Mouse (Mus musculus) embryonic facial prominence, embryonic 12.5 days (tissue): ENCODE data around the gene Igf2bp3. TPM values are rescaled to one million over a fixed set of nuclear protein-coding genes. Genes with fewer than 3 reads are reported as not detected.
A peak's percentile ranks its signal among the peaks of the same experiment; 100 is the strongest.

Experiments
- ATAC-seq: fragments of 200-750 bp; cut with Nextera tagmentation; 2 replicates; pipeline ENCODE4 v1.8.0; 2017; ENCODE audit not compliant: insufficient number of reproducible peaks, insufficient read depth, low FRiP score, low TSS enrichment
- H3K27ac ChIP-seq: fragments of 300-500 bp; sonication (generic); 2 replicates; pipeline ENCODE4 v1.5.1; 2016; ENCODE audit warnings: mild to moderate bottlenecking
- H3K27me3 ChIP-seq: fragments of 300-500 bp; sonication (generic); 2 replicates; pipeline ENCODE4 v1.6.1; 2016; ENCODE audit warnings: mild to moderate bottlenecking, moderate library complexity
- H3K36me3 ChIP-seq: fragments of 300-500 bp; sonication (generic); 2 replicates; pipeline ENCODE4 v1.6.1; 2016; ENCODE audit warnings: mild to moderate bottlenecking
- H3K4me1 ChIP-seq: fragments of 300-500 bp; sonication (generic); 2 replicates; pipeline ENCODE4 v1.6.1; 2016
- H3K4me2 ChIP-seq: fragments of 300-500 bp; sonication (generic); replicated peaks from 2 replicates; pipeline ENCODE4 v1.6.1; 2016; ENCODE audit warnings: mild to moderate bottlenecking, moderate library complexity
- H3K4me3 ChIP-seq: fragments of 300-500 bp; sonication (generic); 2 replicates; pipeline ENCODE4 v1.5.1; 2016; ENCODE audit warnings: mild to moderate bottlenecking
- H3K9ac ChIP-seq: fragments of 300-500 bp; sonication (generic); 2 replicates; pipeline ENCODE4 v1.6.1; 2016; ENCODE audit warnings: mild to moderate bottlenecking, moderate library complexity
- H3K9me3 ChIP-seq: fragments of 300-500 bp; sonication (generic); 2 replicates; pipeline ENCODE4 v1.6.1; 2016; ENCODE audit warnings: mild to moderate bottlenecking, moderate library complexity
- WGBS: fragments of 180-500 bp; shearing (Covaris S2); methylation state at CpG from one replicate; pipeline ENCODE4 v1.1.7; 2016; 5-methylcytosine and 5-hydroxymethylcytosine counted together
- polyA plus RNA-seq: library from polyadenylated mRNA; unstranded; fragments of >200 nt; fragmentation: Nextera tagmentation; extraction: Ambion mirVana; gene quantifications from 2 replicates; pipeline ENCODE4 v1.2.1, GENCODE M21; 2016

Gene Igf2bp3
- polyA plus RNA-seq, 1 experiment from 2014 or later: 109 TPM

DNA sequence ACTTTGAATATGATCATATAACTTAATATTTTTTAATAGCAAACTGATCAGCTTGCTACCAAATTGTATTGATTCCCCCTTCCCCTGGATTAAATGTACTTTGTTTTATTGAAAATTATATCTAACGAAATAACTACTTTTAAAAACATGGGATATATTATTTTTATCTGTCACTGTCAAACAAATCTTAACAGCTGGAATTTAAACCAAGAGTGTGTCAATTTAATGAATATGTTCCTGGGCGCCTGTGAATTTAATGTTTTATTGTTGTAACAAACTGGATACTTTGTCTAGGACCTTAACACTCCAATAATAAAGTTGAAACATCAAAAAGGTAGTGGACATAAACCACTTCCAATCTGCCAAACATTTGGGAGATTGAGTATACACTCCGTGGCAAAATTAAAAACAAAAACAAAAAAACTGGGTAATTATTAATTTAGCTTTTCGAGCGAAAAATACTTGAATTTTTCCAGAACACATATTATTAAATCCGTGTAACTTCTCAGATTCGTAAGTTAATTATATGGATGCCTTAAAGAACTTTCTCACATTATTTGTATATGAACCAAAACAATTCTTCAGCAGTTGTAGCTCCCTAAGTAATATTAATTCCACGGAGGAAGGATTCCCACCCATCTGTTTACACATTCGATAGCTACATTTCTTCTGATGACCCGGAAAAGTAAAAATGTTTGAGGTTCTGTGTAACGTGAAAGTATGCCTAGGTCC is 2.2 kb upstream of the Igf2bp3 start:
- Histone ChIP-seq H3K4me1 (peaks cover 16% of the 10 kb centered on the region), H3K27ac (peak overlapping the region; percentile 96), H3K9me3 (no peaks in the 10 kb centered on the region), H3K9ac (peak overlapping the region; percentile 67), H3K4me3 (peak overlapping the region; percentile 56), H3K4me2 (peak overlapping the region; percentile 68), H3K36me3 (no peaks in the 10 kb centered on the region), H3K27me3 (no peaks in the 10 kb centered on the region)
- no peak for ATAC-seq
- WGBS: 2% methylated on average over 11 of the region's 11 CpGs

DNA sequence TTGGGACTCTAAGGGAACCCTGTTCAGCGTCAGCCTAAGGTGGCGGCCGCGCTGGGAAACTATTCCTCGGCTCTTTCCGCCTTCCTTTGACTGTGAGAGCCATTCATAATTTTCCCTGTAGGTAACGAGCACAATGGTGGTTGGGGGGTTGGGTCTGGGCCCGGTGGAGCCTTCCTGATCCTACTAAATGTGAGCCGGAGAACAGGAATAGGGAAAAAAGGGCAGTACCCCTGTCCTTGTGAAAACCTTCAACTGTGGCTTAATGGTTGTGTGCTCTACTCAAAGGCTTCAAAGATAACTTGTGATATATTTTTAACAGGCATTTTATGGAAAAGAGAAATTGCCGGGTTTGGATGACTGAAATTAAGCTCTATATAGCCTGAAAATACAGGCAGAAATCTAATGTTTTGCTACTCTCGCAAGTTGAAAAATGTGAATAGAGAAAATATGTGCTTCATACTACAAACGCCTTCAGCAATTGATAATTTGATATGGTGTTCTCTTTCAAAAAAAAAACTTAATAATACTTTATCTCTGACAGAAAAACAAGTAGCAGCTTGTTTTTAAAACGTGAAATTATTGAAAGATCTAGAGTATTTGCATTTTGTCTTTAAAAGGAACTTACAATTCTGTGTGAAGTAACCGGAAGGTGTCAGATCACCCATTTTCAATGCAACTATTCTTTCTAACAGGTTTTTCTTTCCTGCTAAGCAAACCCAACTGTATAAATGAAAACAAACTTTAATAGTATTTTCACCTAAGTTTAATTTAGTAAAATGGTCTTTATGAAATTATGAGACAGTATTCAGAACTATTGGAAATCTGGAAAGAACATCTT is 1.2 kb upstream of the Igf2bp3 start:
- Histone ChIP-seq H3K4me1 (peaks cover 21% of the 10 kb centered on the region), H3K27ac (peak overlapping the region; percentile 97), H3K36me3 (no peaks in the 10 kb centered on the region), H3K4me3 (peak overlapping the region; percentile 88), H3K9me3 (no peaks in the 10 kb centered on the region), H3K4me2 (peak overlapping the region; percentile 91), H3K27me3 (no peaks in the 10 kb centered on the region), H3K9ac (peak overlapping the region; percentile 64)
- ATAC-seq: 0 out of 2 replicates have a peak, but pooled peaks have one; percentile 11
- WGBS: under 1% methylated on average over 14 of the region's 14 CpGs

DNA sequence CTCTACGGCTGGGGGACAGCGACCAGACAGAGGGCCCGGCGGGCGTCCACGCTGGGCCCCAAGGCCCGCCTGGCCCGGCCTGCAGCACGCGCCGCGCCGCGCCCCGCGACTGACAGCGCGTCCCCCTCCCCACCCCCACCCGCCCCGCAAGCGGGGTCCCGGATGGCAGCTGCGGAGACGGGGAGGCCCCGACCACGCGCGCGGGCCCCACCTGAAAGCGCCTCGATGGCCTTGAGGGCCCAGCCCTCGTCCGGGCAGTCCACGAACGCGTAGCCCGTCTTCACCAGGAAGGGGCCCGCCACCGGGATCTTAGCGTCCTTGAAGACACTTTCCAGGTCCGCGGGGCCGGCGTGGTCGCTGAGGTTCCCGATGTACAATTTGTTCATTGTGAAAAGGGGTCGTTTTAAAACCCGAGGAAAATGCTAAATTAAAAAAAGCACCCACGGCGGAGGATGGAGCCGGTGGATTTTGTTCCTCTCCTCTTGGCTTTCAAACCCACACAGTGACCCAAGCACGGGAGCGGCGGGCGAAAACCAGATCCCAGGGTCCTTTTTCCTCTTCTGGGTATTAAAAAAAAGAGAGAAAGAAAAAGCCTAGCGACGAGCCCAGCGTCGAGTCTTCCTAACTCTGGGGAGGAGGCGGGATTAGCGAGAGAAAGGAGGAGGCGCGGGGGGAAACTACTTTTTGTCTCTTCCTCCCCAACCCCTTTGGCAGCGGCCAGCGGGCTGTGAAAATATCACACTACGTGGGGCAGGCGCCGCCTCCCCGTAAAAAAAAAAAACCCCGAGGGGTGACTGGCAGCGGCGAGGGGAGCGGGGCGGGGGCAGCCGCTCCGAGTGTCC is 450 bp downstream of the Igf2bp3 start:
- peak overlapping the region; percentile 97 for H3K27ac ChIP-seq
- no peaks in the 10 kb centered on the region for H3K9me3 ChIP-seq
- peak overlapping the region; percentile 91 for H3K4me2 ChIP-seq
- H3K9ac ChIP-seq: peak overlapping the region; percentile 99
- peaks cover 26% of the 10 kb centered on the region for H3K4me1 ChIP-seq
- H3K27me3 ChIP-seq: no peaks in the 10 kb centered on the region
- H3K36me3 ChIP-seq: 0 out of 2 replicates have a peak, but pooled peaks cover 2% of the 10 kb centered on the region
- H3K4me3 ChIP-seq: peak overlapping the region; percentile 88
- ATAC-seq: no peak
- WGBS: under 1% methylated on average over 76 of the region's 76 CpGs

DNA sequence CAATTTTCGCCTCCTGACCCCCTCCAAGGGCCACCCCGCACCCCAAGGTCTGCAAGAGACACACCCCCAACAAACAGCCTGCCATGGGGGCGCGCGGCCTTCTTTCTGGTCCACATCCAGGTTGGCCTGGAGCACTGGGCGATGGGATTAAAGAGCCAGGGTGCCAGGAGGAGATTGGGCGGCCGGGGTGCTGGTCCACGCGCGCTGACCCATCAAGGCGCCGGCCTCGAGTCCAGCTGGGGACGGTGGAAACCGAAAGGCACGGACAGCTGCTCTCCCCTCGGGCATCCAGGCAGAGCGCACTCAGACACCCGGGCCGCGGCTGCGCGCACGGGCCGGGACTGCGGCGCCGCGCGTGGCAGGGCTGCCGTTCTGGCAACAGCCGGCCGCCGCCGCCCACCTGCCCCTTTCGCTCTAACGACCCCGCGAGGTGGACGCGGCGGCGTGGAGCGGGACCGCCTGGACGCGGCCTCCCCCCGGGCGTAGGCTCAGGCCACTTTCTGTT is 1.1 kb downstream of the Igf2bp3 start:
- Histone ChIP-seq H3K9me3 (no peaks in the 10 kb centered on the region), H3K4me1 (peaks cover 29% of the 10 kb centered on the region), H3K27me3 (no peaks in the 10 kb centered on the region), H3K9ac (peak overlapping the region; percentile 99), H3K27ac (peak overlapping the region; percentile 97), H3K36me3 (peaks cover 2% of the 10 kb centered on the region), H3K4me3 (peak overlapping the region; percentile 88), H3K4me2 (peak overlapping the region; percentile 91)
- no peak for ATAC-seq
- WGBS: under 1% methylated on average over 46 of the region's 50 CpGs

- Histone ChIP-seq H3K4me2 (peak overlapping the region; percentile 91), H3K36me3 (peaks cover 7% of the 10 kb centered on the region), H3K27ac (peak overlapping the region; percentile 97), H3K27me3 (no peaks in the 10 kb centered on the region), H3K4me1 (peaks cover 34% of the 10 kb centered on the region), H3K9ac (peak overlapping the region; percentile 99), H3K9me3 (no peaks in the 10 kb centered on the region), H3K4me3 (peak overlapping the region; percentile 88)
- WGBS: 2% methylated on average over 20 of the region's 20 CpGs
- no peak for ATAC-seq
These were observed 1.7 kb downstream of the Igf2bp3 start for GRCm38 (mm10) chr6:49212931-49213580.

GRCm38 (mm10) chr6:49212141-49212540 is 2.6 kb downstream of the Igf2bp3 start:
- ATAC-seq: no peak
- 11% methylated on average over 2 of the region's 4 CpGs for WGBS

GRCm38 (mm10) chr6:49211596-49211995 is 3.2 kb downstream of the Igf2bp3 start:
- H3K9me3 ChIP-seq: no peaks in the 10 kb centered on the region
- H3K27ac ChIP-seq: peak overlapping the region; percentile 85; the same call in 1 of the 2 replicates
- no peak overlapping the region for H3K9ac ChIP-seq
- WGBS: 12% methylated on average over 5 of the region's 5 CpGs
- ATAC-seq: no peak
- H3K27me3 ChIP-seq: no peaks in the 10 kb centered on the region
- H3K4me2 ChIP-seq: peak overlapping the region; percentile 91
- no peak overlapping the region for H3K4me3 ChIP-seq
- peaks cover 10% of the 10 kb centered on the region for H3K36me3 ChIP-seq
- peaks cover 34% of the 10 kb centered on the region for H3K4me1 ChIP-seq

More at GRCm38 (mm10) chr6:49212141-49212540, 2.6 kb downstream of the Igf2bp3 start:
- peak overlapping the region; percentile 99 for H3K9ac ChIP-seq
- peaks cover 7% of the 10 kb centered on the region for H3K36me3 ChIP-seq
- H3K4me1 ChIP-seq: peaks cover 34% of the 10 kb centered on the region
- peak overlapping the region; percentile 88 for H3K4me3 ChIP-seq
- peak overlapping the region; percentile 91 for H3K4me2 ChIP-seq
- no peaks in the 10 kb centered on the region for H3K9me3 ChIP-seq
- H3K27me3 ChIP-seq: no peaks in the 10 kb centered on the region
- peak overlapping the region; percentile 97 for H3K27ac ChIP-seq

- peak overlapping the region; percentile 85 for H3K27ac ChIP-seq
- H3K27me3 ChIP-seq: no peaks in the 10 kb centered on the region
- peak overlapping the region; percentile 16 for H3K4me3 ChIP-seq
- H3K36me3 ChIP-seq: peaks cover 23% of the 10 kb centered on the region
- no peaks in the 10 kb centered on the region for H3K9me3 ChIP-seq
- peaks cover 34% of the 10 kb centered on the region for H3K4me1 ChIP-seq
- WGBS: 4% methylated on average over 14 of the region's 14 CpGs
- peak; percentile 68 for ATAC-seq
- H3K9ac ChIP-seq: peak overlapping the region; percentile 34; the same call in 1 of the 2 replicates
- H3K4me2 ChIP-seq: peak overlapping the region; percentile 91
These were observed 4.6 kb downstream of the Igf2bp3 start for GRCm38 (mm10) chr6:49209881-49210854.

- H3K4me2 ChIP-seq: no peak overlapping the region
- no peak overlapping the region for H3K4me3 ChIP-seq
- no peak overlapping the region for H3K9ac ChIP-seq
- H3K4me1 ChIP-seq: peaks cover 34% of the 10 kb centered on the region
- no peaks in the 10 kb centered on the region for H3K27me3 ChIP-seq
- H3K9me3 ChIP-seq: no peaks in the 10 kb centered on the region
- 86% methylated on average over 5 of the region's 5 CpGs for WGBS
- H3K36me3 ChIP-seq: peaks cover 33% of the 10 kb centered on the region
- ATAC-seq: no peak
- peak overlapping the region; percentile 46; the same call in 1 of the 2 replicates for H3K27ac ChIP-seq
These were observed 5.8 kb downstream of the Igf2bp3 start for GRCm38 (mm10) chr6:49208935-49209334.
